Mouse (Mus musculus): ENCODE measurements around the gene Gm43064.

- TF ChIP-seq CTCF (IDR thresholded peaks at IDR 0.05; ENCODE audit: low read depth, low read length) = no peak
- TF ChIP-seq POLR2A (IDR thresholded peaks at IDR 0.05; ENCODE audit: borderline replicate concordance, low read depth, low read length) = no peak
These were observed 3.7 kb upstream of the Gm43064 start for GRCm38 (mm10) chr3:103805671-103806070.

Measured in bone marrow macrophage, adult 2 months (primary cell).